Mouse (Mus musculus): ENCODE results near the gene Tbkbp1.

GRCm38 (mm10) chr11:97123282-97123890 is 27.9 kb downstream of the Tbkbp1 start:
- TF ChIP-seq POLR2AphosphoS2 (IDR thresholded peaks at IDR 0.05; ENCODE audit: insufficient read length, low read depth) (no peak), MAX (IDR thresholded peaks at IDR 0.05; ENCODE audit: low read depth) (no peak), TCF3 (IDR thresholded peaks at IDR 0.05; ENCODE audit: insufficient read length, low read depth) (no peak), TCF12 (IDR thresholded peaks at IDR 0.05; ENCODE audit: insufficient read depth, poor library complexity, severe bottlenecking) (no peak), POLR2A (IDR thresholded peaks at IDR 0.05; ENCODE audit: insufficient read length, low read depth) (no peak), USF1 (IDR thresholded peaks at IDR 0.05; ENCODE audit: low read depth) (no peak), CEBPB (IDR thresholded peaks at IDR 0.05; ENCODE audit: insufficient read depth, poor library complexity, severe bottlenecking) (no peak), E2F4 (IDR thresholded peaks at IDR 0.05; ENCODE audit: insufficient read depth) (no peak), MYOG (IDR thresholded peaks at IDR 0.05; ENCODE audit: control insufficient read depth in 1 of 3, insufficient read depth in 1 of 3, insufficient read length in 2 of 3, low read depth in 2 of 3) (no peak)

Measured in myocyte (in vitro differentiated cells).